Mouse (Mus musculus): ENCODE data around the gene Sox5.

DNA sequence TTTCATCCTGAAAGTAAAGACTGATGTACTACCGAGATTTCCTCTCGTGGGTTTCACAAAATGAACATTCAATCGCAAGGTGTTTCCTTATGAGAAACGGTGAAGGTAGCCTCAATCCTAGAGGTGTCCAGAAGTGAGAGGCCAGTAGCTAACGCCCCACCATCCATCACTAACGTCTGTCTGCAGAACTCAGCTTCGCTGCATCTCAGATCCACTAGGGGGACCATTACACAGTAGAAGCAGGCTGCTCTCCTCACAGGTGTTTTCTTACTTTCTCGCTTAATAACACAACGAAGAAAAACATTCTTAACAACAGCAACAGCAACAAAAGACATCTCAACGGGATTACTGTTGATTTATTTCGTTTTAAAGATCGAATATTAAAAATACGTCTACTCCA is 442.8 kb downstream of the Sox5 start:
- 0 out of 2 replicates have a peak, but pooled peaks have one; percentile 26 for TF ChIP-seq CTCF (IDR thresholded peaks at IDR 0.05; ENCODE audit: low read depth)
- no peak for TF ChIP-seq EP300 (IDR thresholded peaks at IDR 0.05; ENCODE audit: low read depth)

Data from liver, embryonic 14.5 days (tissue).